Mouse (Mus musculus) layer of hippocampus, postnatal 10 days (tissue): Measurements from ENCODE around the gene Utp3. TPM values are rescaled to one million over a fixed set of nuclear protein-coding genes. Genes with fewer than 3 reads are reported as not detected.

Experiments
- DNase-seq, 2 experiments: peaks; one replicate each; pipeline ENCODE4 v3.0.0; 2021; ENCODE audit warnings: low spot score in 2 of 2
- total RNA-seq, 2 experiments: library from RNA; stranded (reverse); gene quantifications; 2 replicates each; pipeline ENCODE4 v1.2.3; 2021

The Utp3 gene
- total RNA-seq, 2 experiments from 2014 or later = 29.7 to 31.0 TPM

DNA sequence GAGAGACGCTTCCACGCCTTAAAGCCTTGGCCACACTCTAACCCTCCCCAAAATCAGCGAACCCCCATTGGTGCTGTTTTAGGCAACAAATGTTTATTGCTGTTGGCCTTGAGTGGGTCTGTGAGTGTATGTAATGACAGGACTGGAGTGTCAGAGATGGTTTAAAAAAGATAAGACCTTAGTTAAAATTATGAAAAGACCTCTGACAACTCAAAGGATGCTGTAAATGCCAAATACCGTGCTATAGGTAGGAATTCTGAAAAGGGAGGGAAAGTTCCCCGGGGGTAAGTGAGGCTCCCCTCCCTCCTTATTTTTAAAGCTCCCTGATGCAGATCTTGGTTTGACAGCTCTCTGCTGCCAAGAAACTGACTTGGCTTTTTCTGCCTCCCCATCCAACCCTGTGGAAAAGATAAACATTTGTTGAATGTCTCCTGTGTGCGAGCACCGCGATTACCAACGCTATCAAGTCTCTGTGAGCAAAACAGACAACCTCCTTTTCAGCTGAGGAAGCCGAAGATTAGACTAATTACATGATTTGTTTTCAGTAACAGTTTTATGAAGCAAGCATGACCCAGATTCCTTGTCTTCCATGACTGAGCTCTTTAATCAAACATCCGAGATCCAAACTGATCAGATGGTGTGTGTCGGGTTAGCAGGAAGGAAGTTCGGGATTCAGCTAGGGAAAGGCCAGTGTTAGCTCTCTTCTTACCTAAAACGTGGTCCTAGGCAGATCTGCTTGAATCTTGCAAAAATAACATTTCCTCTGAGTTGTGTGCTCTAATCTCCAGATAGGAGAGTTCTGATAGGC is 12.0 kb downstream of the Utp3 start:
- no peak for DNase-seq

GRCm38 (mm10) chr5:88569541-88569940 is 15.3 kb downstream of the Utp3 start:
- DNase-seq = no peak

DNA sequence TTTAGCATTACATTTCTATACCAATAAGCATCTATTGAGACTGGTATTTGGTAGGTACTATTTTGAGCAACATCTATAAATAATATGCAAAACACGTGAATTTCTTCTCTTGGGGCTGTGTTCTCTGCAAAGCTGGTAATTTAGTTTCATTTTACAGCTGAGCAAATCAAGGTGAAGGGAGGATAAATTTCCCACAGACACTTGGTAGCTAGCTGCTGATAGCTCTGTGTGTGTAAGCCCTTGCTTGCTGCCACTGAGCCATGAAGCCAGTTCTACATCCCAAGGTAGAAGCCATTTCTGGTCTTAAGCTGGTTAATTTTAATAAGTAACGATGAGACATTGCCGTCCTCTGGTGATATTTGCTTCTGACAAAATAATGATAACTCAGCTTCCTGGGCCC is 20.6 kb downstream of the Utp3 start:
- no peak for DNase-seq

DNA sequence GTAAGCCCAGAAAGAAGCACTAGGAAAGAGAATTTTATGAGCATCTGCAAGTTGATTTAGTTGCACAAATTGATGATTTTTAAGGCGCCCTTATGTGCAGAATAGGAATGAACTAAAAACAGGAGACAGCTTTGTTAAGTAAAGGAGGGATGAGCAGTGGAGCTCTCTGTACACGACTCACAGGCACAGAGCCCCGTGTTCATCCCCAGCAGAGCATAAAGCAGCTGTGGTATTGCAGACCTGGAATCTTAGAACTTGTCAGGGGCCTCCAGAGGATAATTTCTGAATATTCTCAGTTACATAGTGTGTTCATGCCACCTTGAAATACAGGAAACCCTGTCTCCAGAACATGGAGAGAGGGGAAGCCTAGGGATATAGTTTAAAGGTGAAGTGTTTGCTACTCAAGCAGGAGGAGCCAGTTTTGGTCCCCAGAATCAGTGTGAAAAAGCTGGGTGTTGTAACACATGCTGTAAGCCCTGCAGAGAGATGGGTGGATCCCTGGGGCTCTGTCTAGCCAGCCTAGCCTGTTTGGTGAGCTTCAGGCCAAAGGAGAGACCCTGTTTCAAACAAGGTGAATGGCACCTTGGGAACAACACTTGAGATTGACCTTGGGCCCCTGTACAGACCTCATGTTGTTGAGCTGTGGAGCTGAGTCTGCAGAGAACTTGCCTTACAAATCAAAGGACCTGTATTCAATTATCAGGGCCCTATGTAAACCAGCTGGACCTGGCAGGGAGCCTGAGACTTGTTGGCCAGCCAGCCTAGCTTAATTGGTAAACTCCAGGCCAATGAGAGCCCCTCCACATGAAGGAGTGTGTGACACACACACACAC is 21.5 kb downstream of the Utp3 start:
- peak; percentile 25 to 27 for DNase-seq

GRCm38 (mm10) chr5:88580681-88581080 is 26.4 kb downstream of the Utp3 start:
- no peak for DNase-seq

DNA sequence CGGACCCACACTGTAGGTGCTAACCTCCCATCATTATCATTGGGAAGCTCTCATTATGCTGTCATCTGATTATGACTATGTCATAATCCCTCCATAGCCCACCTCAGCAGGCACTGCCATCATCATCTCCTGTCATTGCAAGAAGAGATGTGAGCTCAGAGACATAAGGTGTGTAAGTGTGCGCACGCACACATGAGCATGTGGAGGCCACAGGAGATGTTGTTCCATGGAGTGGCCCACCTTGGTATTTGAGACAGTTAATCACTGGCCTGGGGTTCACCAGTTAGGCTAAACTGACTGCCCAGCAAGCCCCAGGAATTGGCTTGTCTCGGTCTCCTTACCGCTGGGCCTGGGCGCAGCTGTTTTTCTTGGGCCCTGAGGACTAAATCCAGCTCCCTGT is 27.1 kb downstream of the Utp3 start:
- DNase-seq = no peak

- DNase-seq = peak; percentile 69 to 78
These were observed 29.2 kb downstream of the Utp3 start for GRCm38 (mm10) chr5:88583271-88584031.

GRCm38 (mm10) chr5:88584061-88584460 is 29.8 kb downstream of the Utp3 start:
- DNase-seq = peak; percentile 37 to 52

GRCm38 (mm10) chr5:88586407-88587174 is 32.3 kb downstream of the Utp3 start:
- no peak for DNase-seq

GRCm38 (mm10) chr5:88587211-88587934 is 33.1 kb downstream of the Utp3 start:
- no peak for DNase-seq

GRCm38 (mm10) chr5:88588481-88588880 is 34.2 kb downstream of the Utp3 start:
- no peak for DNase-seq

- no peak for DNase-seq
These were observed 39.3 kb downstream of the Utp3 start for GRCm38 (mm10) chr5:88593421-88594172.

DNA sequence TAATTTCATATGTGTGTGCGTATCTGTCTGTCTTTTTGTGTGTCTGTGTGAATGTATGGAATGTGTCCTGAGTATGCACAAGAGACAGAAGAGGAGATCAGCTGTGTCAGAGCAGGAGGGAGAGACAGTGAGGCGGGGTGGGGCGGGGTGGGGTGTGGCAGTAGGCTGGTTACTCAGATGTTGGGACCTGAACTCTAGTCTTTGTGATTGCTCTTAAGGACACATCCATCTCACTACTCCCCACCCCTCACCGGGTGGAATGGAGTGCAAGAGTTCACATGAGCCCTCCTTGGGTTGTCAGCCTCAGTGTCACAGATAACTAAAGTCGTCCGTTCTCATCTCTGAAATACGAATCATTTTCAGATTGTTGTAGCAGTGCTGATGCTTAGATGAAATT is 39.9 kb downstream of the Utp3 start:
- DNase-seq = no peak

- no peak for DNase-seq
These were observed 41.5 kb downstream of the Utp3 start for GRCm38 (mm10) chr5:88595537-88596455.

DNA sequence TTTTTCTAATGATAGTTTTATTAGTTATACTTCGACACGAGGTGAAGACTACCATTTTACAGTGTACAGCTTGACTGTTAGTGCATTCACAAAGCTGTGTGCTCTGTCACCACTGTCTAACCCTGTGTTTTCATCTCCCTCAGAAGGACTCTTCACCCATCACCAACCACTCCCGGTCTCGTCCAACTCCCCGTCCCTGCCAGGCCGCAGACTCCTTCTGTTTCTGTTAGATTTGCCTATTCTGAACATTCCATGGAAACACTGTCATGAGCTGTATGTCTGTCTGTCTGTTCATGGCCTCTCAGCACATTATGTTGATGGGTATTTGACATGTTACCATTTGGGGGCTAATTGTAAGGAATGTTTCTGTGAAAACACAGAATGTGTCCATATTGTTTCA is 44.7 kb downstream of the Utp3 start:
- DNase-seq = no peak

GRCm38 (mm10) chr5:88602030-88602429 is 47.8 kb downstream of the Utp3 start:
- DNase-seq = no peak

GRCm38 (mm10) chr5:88602713-88603112 is 48.5 kb downstream of the Utp3 start:
- no peak for DNase-seq

- DNase-seq = no peak
These were observed 49.8 kb downstream of the Utp3 start for GRCm38 (mm10) chr5:88604046-88604445.
